Mouse (Mus musculus) left cerebral cortex, postnatal 25 days (tissue): ENCODE results near the gene Mettl27. TPM values are rescaled to one million over a fixed set of nuclear protein-coding genes. Genes with fewer than 3 reads are reported as not detected.

Experiments
- DNase-seq, 2 experiments: peaks; one replicate each; pipeline ENCODE4 v3.0.0; 2022; ENCODE audit warnings: low spot score in 2 of 2, mixed read lengths in 1 of 2
- intact Hi-C: fragments of 180-260 bp; cut with DNase I; formaldehyde crosslinking; loops from one replicate; pipeline ENCODE4 v1.15.1; 2025
- total RNA-seq, 2 experiments: library from RNA; stranded (reverse); gene quantifications; 2 replicates each; pipeline ENCODE4 v1.2.3; 2021

Mettl27 gene
- total RNA-seq, 2 experiments from 2014 or later: 9.0 to 9.8 TPM

- no peak for DNase-seq
- intact Hi-C loops: no loop called here
Observed at GRCm38 (mm10) chr5:134974921-134975320, 42.8 kb downstream of the Mettl27 start.

GRCm38 (mm10) chr5:134976164-134976563, 44.0 kb downstream of the Mettl27 start:
- intact Hi-C loops: no loop called here
- DNase-seq: no peak

GRCm38 (mm10) chr5:134976577-134977250, 44.5 kb downstream of the Mettl27 start:
- no peak for DNase-seq
- intact Hi-C loops: no loop called here

GRCm38 (mm10) chr5:134977837-134978236, 45.7 kb downstream of the Mettl27 start:
- no peak for DNase-seq
- intact Hi-C loops: no loop called here

GRCm38 (mm10) chr5:134981149-134981548, 49.0 kb downstream of the Mettl27 start:
- no peak for DNase-seq

GRCm38 (mm10) chr5:134983111-134983510, 50.9 kb downstream of the Mettl27 start:
- intact Hi-C loops: no loop called here
- no peak for DNase-seq

More at GRCm38 (mm10) chr5:134981149-134981548, 49.0 kb downstream of the Mettl27 start:
- intact Hi-C loops: no loop called here

GRCm38 (mm10) chr5:134983771-134984170, 51.6 kb downstream of the Mettl27 start:
- no peak for DNase-seq
- intact Hi-C loops: no loop called here

GRCm38 (mm10) chr5:134985633-134986297, 53.6 kb downstream of the Mettl27 start, which contains the start of gene Cldn3:
Cldn3 (plus strand) TSS chr5:134986214.
- no peak for DNase-seq

GRCm38 (mm10) chr5:134986298-134987268, 54.4 kb downstream of the Mettl27 start:
- intact Hi-C loops: no loop called here
- no peak for DNase-seq

More at GRCm38 (mm10) chr5:134985633-134986297, 53.6 kb downstream of the Mettl27 start, which contains the start of gene Cldn3:
- intact Hi-C loops: no loop called here

GRCm38 (mm10) chr5:134989166-134989565, 57.0 kb downstream of the Mettl27 start:
- DNase-seq: no peak
- intact Hi-C loops: no loop called here

GRCm38 (mm10) chr5:134989741-134990140, 57.6 kb downstream of the Mettl27 start:
- intact Hi-C loops: no loop called here
- DNase-seq: no peak

Other genes starting within 250 kb of the Mettl27 start
- gene Limk1, start 243.8 kb upstream of the Mettl27 start, total RNA-seq: 10 to 100 TPM; 58.7 to 60.1 TPM
- gene Eln, start 185.0 kb upstream of the Mettl27 start, total RNA-seq: 10 to 100 TPM; 22.5 to 27.1 TPM
- not detected for gene Tmem270, start 25.6 kb upstream of the Mettl27 start, total RNA-seq
- gene Cldn13, start 16.8 kb upstream of the Mettl27 start, total RNA-seq: not detected
- not detected for gene Cldn4, start 14.6 kb downstream of the Mettl27 start, total RNA-seq
- under 1 TPM; 0.39 to 0.62 TPM for gene Cldn3, start 53.8 kb downstream of the Mettl27 start, total RNA-seq
- gene Abhd11, start 76.8 kb downstream of the Mettl27 start, total RNA-seq: 10 to 100 TPM; 35.5 to 41.4 TPM
- gene Stx1a, start 91.1 kb downstream of the Mettl27 start, total RNA-seq: 100 to 1,000 TPM; 388 to 416 TPM
- 10 to 100 TPM; 38.3 to 42.4 TPM for gene Dnajc30, start 131.8 kb downstream of the Mettl27 start, total RNA-seq
- 10 to 100 TPM; 49.7 to 51.0 TPM for gene Bud23, start 132.6 kb downstream of the Mettl27 start, total RNA-seq
- gene Vps37d, start 145.9 kb downstream of the Mettl27 start, total RNA-seq: 10 to 100 TPM; 25.3 to 28.7 TPM
- gene Mlxipl, start 157.5 kb downstream of the Mettl27 start, total RNA-seq: 1 to 10 TPM; 4.6 to 5.7 TPM
- gene Tbl2, start 217.3 kb downstream of the Mettl27 start, total RNA-seq: 10 to 100 TPM; 30.1 to 30.7 TPM
- gene Bcl7b, start 235.9 kb downstream of the Mettl27 start, total RNA-seq: 10 to 100 TPM; 52.4 to 53.4 TPM